Mouse (Mus musculus): Measurements from ENCODE around the gene Ccdc84. TPM values are rescaled to one million over a fixed set of nuclear protein-coding genes. Genes with fewer than 3 reads are reported as not detected.
"Not testable (repeated sequence)": the region's sequence is repeated elsewhere in the genome, so short reads cannot be mapped to it uniquely, and the experiment has no call there.

The Ccdc84 gene
- total RNA-seq, 2 experiments from 2014 or later: 21.6 to 23.4 TPM

- no peak for DNase-seq
- intact Hi-C loops (cut with DNase I): no loop called here
These were observed 42.2 kb downstream of the Ccdc84 start for GRCm38 (mm10) chr9:44376141-44376540.

GRCm38 (mm10) chr9:44373386-44373785 lies 45.0 kb downstream of the Ccdc84 start:
- no peak for DNase-seq
- intact Hi-C loops (cut with DNase I): no loop called here

GRCm38 (mm10) chr9:44364480-44364879 lies 53.9 kb downstream of the Ccdc84 start:
- DNase-seq: no peak
- intact Hi-C loops (cut with DNase I): no loop called here

GRCm38 (mm10) chr9:44361931-44362330 lies 56.4 kb downstream of the Ccdc84 start:
- intact Hi-C loops (cut with DNase I); DNase-seq: not testable (repeated sequence)

- DNase-seq: peak; percentile 97
- intact Hi-C loops (cut with DNase I): no loop called here
These were observed 57.0 kb downstream of the Ccdc84 start, which contains the start of gene Vps11 for GRCm38 (mm10) chr9:44361190-44361917. TSS of gene Vps11 (minus strand) at chr9:44361670.

Small RNA genes lying within 50 kb of the gene (microRNA-seq; reads per million reads assigned to microRNA genes)
- 1.5 reads per million for gene Mir7085

Other genes with a start within 250 kb of the Ccdc84 start
- 10 to 100 TPM; 58.4 to 62.4 TPM for gene Cbl, start 184.5 kb downstream of the Ccdc84 start, total RNA-seq (2021)
- 1 to 10 TPM; 3.5 to 4.6 TPM for gene Ccdc153, start 177.9 kb downstream of the Ccdc84 start, total RNA-seq (2021)
- under 1 TPM; 0.40 to 0.72 TPM for gene Pdzd3, start 167.1 kb downstream of the Ccdc84 start, total RNA-seq (2021)
- 1 to 10 TPM; 8.3 to 8.8 TPM for gene Nlrx1, start 150.0 kb downstream of the Ccdc84 start, total RNA-seq (2021)
- gene Abcg4, start 130.0 kb downstream of the Ccdc84 start, total RNA-seq (2021): 10 to 100 TPM; 64.0 to 71.1 TPM
- gene Hinfp, start 112.9 kb downstream of the Ccdc84 start, total RNA-seq (2021): 10 to 100 TPM; 34.0 to 35.8 TPM
- gene C2cd2l, start 98.3 kb downstream of the Ccdc84 start, total RNA-seq (2021): 10 to 100 TPM; 69.5 to 74.9 TPM
- gene Dpagt1, start 92.5 kb downstream of the Ccdc84 start, total RNA-seq (2021): 10 to 100 TPM; 20.4 to 22.2 TPM
- gene H2afx, start 83.9 kb downstream of the Ccdc84 start, total RNA-seq (2021): 10 to 100 TPM; 81.0 to 82.7 TPM
- 10 to 100 TPM; 21.5 to 23.8 TPM for gene Hmbs, start 74.3 kb downstream of the Ccdc84 start, total RNA-seq (2021)
- gene Vps11, start 56.9 kb downstream of the Ccdc84 start, total RNA-seq (2021): 10 to 100 TPM; 39.5 to 45.9 TPM
- gene Hyou1, start 39.1 kb downstream of the Ccdc84 start, total RNA-seq (2021): 10 to 100 TPM; 87.2 to 90.0 TPM
- 10 to 100 TPM; 41.5 to 44.9 TPM for gene Slc37a4, start 21.7 kb downstream of the Ccdc84 start, total RNA-seq (2021)
- 1,000 to 10,000 TPM in 1 of 2 experiments, 100 to 1,000 TPM in 1; 978 to 1,068 TPM for gene Rps25, start 11.4 kb downstream of the Ccdc84 start, total RNA-seq (2021)
- gene Trappc4, start 11.0 kb downstream of the Ccdc84 start, total RNA-seq (2021): 100 to 1,000 TPM; 126 to 129 TPM
- not detected for gene Foxr1, start 22.6 kb upstream of the Ccdc84 start, total RNA-seq (2021)
- gene Upk2, start 36.4 kb upstream of the Ccdc84 start, total RNA-seq (2021): not detected
- gene Bcl9l, start 64.3 kb upstream of the Ccdc84 start, total RNA-seq (2021): 100 to 1,000 TPM; 109 to 113 TPM
- not detected for gene Cxcr5, start 143.3 kb upstream of the Ccdc84 start, total RNA-seq (2021)
- 100 to 1,000 TPM; 144 to 146 TPM for gene Ddx6, start 186.3 kb upstream of the Ccdc84 start, total RNA-seq (2021)